Mouse (Mus musculus) macrophage (primary cell): ENCODE measurements around the gene Uchl5. TPM values are rescaled to one million over a fixed set of nuclear protein-coding genes. Genes with fewer than 3 reads are reported as not detected.

Experiments
- H3K27ac ChIP-seq: fragments of 350-480 bp; formaldehyde crosslinking; 2 replicates; pipeline ENCODE4 v1.9.0; 2021
- H3K36me3 ChIP-seq: fragments of 350-480 bp; formaldehyde crosslinking; 2 replicates; pipeline ENCODE4 v1.9.0; 2021; ENCODE audit errors: inconsistent target
- H3K4me3 ChIP-seq: fragments of 350-480 bp; formaldehyde crosslinking; 2 replicates; pipeline ENCODE4 v1.9.0; 2021; ENCODE audit errors: inconsistent target
- H3K79me2 ChIP-seq: fragments of 350-480 bp; formaldehyde crosslinking; 2 replicates; pipeline ENCODE4 v1.9.0; 2021; ENCODE audit errors: inconsistent target
- WGBS: methylation state at CpG from one replicate; pipeline ENCODE4 v1.1.7; 2026; ENCODE audit warnings: inconsistent platforms; ENCODE audit not compliant: missing documents; 5-methylcytosine and 5-hydroxymethylcytosine counted together
- polyA plus RNA-seq: library from polyadenylated mRNA; stranded (reverse); fragments of 250-400 nt; gene quantifications from 3 replicates; pipeline ENCODE4 v1.2.4, GENCODE M21; 2018; ENCODE audit warnings: inconsistent platforms

Gene Uchl5
- polyA plus RNA-seq, 1 experiment from 2014 or later: 82.9 TPM

GRCm38 (mm10) chr1:143836363-143837182 is 59.5 kb downstream of the Uchl5 start:
- 79% methylated on average over 7 of the region's 7 CpGs for WGBS
- Histone ChIP-seq H3K36me3 (no peaks in the 10 kb centered on the region), H3K27ac (no peak overlapping the region), H3K4me3 (no peak overlapping the region), H3K79me2 (no peaks in the 10 kb centered on the region)

DNA sequence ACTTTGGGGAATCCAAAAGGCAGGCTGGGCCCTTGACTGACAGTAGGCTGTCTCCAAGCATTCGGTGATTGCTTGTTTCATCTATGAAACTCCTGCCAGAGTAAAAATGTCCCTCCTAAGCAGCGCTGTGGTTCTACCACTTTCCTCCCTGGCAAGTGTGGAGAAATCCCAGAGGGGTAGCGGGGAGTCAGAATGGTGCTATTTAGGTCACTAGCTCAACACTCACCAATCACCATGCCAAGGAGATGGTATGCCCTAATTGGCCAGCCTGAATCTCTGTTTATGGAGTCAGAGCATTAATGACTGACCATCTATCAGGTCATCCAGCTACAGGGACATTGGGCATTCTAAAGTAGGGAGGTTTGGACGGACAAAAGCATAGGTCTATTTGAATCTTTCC is 60.6 kb downstream of the Uchl5 start:
- H3K4me3 ChIP-seq: no peak overlapping the region
- WGBS: 98% methylated on average over 4 of the region's 4 CpGs
- no peaks in the 10 kb centered on the region for H3K36me3 ChIP-seq
- H3K79me2 ChIP-seq: no peaks in the 10 kb centered on the region
- H3K27ac ChIP-seq: no peak overlapping the region

DNA sequence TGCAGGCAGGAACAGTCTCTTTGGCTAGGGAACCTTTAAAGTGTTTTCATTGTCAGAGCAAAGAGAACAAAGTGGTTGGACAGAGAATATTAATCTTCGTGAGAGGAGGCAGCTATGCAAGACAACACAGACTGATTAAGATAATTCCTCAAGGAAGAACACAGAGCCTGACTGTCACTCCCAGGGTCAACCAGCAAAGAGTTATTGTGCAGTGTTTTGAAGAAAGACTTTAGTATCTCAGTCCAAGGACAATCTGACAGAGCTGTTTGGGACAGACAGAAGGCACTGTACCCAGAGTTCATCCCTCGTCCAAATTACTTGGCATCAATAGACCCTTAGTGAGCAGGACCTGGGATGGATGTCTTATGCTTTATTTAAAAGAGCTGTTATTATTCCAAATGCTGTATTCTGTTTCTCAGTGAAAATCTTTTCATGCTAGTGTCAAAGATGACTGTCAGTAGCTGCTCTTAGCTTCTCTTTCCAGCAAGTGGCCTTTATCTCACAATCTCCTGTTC is 61.9 kb downstream of the Uchl5 start:
- H3K4me3 ChIP-seq: no peak overlapping the region
- H3K36me3 ChIP-seq: no peaks in the 10 kb centered on the region
- no peak overlapping the region for H3K27ac ChIP-seq
- no peaks in the 10 kb centered on the region for H3K79me2 ChIP-seq
- 89% methylated on average over 2 of the region's 2 CpGs for WGBS

GRCm38 (mm10) chr1:143852329-143852728 is 75.3 kb downstream of the Uchl5 start:
- Histone ChIP-seq H3K79me2 (no peaks in the 10 kb centered on the region), H3K27ac (no peak overlapping the region), H3K4me3 (no peak overlapping the region), H3K36me3 (no peaks in the 10 kb centered on the region)
- 55% methylated on average over 4 of the region's 4 CpGs for WGBS

DNA sequence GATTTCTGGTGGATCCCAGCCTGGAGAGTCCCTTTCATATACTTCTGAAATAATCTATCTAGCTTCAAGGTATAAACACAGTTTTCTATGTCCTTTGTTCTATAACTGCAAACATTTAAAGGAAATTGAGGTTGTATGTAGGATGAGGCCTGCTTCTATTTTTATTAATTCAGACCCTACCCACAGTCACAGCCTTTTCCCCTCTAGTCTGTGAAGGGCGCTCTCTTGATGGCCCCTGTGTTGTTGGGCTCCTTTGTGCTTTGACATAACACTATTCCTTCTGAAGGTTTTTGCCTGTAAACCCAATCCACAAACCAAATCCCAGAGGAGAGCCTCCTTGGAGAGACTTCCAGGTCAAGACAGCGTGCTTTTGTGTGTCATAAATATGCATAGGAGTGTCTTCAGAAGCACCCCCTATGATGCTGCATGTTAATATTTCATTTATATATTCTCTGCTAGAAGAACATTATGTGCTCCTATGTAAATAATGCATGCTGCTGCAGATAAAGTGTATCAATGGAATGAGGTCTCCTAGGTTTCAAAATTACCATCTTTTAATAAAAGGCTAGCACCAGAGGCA is 75.8 kb downstream of the Uchl5 start:
- Histone ChIP-seq H3K79me2 (no peaks in the 10 kb centered on the region), H3K4me3 (no peak overlapping the region), H3K27ac (no peak overlapping the region), H3K36me3 (no peaks in the 10 kb centered on the region)
- WGBS: 88% methylated on average over 2 of the region's 2 CpGs

- no peaks in the 10 kb centered on the region for H3K79me2 ChIP-seq
- no peak overlapping the region for H3K27ac ChIP-seq
- 79% methylated on average over 8 of the region's 8 CpGs for WGBS
- H3K4me3 ChIP-seq: no peak overlapping the region
- no peaks in the 10 kb centered on the region for H3K36me3 ChIP-seq
Observed at GRCm38 (mm10) chr1:143853691-143854115, 76.6 kb downstream of the Uchl5 start.

DNA sequence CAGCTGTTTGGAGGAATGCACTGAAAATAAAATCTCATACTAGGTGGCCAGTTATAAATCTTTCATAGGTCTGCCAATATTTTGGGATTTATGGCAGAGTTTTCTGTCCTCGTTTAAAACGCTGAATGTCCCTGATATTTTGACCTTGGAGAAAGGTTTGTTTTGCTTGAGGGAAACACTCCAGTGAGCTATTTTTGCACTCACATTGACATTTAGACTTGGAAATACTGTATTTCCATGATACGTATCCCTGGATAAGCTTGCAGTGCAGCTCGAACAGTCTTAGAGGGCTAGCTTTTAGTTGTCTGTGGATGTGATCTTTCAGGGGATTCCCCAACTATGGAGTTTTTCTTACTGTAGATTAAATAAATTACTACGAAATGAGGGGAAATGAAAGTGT is 78.6 kb downstream of the Uchl5 start:
- 93% methylated on average over 5 of the region's 5 CpGs for WGBS
- H3K36me3 ChIP-seq: no peaks in the 10 kb centered on the region

More for the DNA sequence above, 78.6 kb downstream of the Uchl5 start:
- H3K79me2 ChIP-seq: no peaks in the 10 kb centered on the region
- no peak overlapping the region for H3K4me3 ChIP-seq
- H3K27ac ChIP-seq: no peak overlapping the region

Other genes with a start within 250 kb of the Uchl5 start
- not detected in 3 replicates for gene B3galt2, start 136.6 kb upstream of the Uchl5 start, polyA plus RNA-seq
- gene Cdc73, start 74.4 kb upstream of the Uchl5 start, polyA plus RNA-seq: 20.3 to 31.1 TPM (median 29.4 TPM) in 3 replicates
- 35.4 to 56.3 TPM (median 50.6 TPM) in 3 replicates for gene Glrx2, start 60.9 kb upstream of the Uchl5 start, polyA plus RNA-seq
- 5.8 to 7.0 TPM (median 6.4 TPM) in 3 replicates for gene Trove2, start 204 bp upstream of the Uchl5 start, polyA plus RNA-seq
- gene Rgs2, start 226.9 kb downstream of the Uchl5 start, polyA plus RNA-seq: 90.2 to 154 TPM (median 98.0 TPM) in 3 replicates